Comparison of ENCODE assay signal across 11 mouse cellular contexts in genomic region chrX:58503573-58503972, GRCm38 (mm10).
DNase-seq lines count a peak whose midpoint lies in the region; ATAC-seq and TF ChIP-seq lines count a peak whose summit lies in the region.
"Had no signal": no experiment of that assay in that cellular context is flagged by ENCODE, and none has a peak within 500 bp of the region (broad histone marks: within the 10 kb centered on the region; RNA-seq: fewer than 3 reads in every experiment).

No protein-coding gene starts in this region.

- H3K4me1 ChIP-seq in forebrain, embryonic 12.5 days = no peaks in the 10 kb centered on the region
- no peaks in the 10 kb centered on the region for H3K4me1 ChIP-seq in midbrain, embryonic 16.5 days (ENCODE audit: control insufficient read depth, insufficient read depth, low read length)
- H3K4me1 ChIP-seq: kidney, embryonic 15.5 days; limb, embryonic 15.5 days had no signal

- no peaks in the 10 kb centered on the region for H3K36me3 ChIP-seq in forebrain, embryonic 12.5 days (replicated peaks)
- no peaks in the 10 kb centered on the region for H3K36me3 ChIP-seq in midbrain, embryonic 16.5 days (ENCODE audit: control insufficient read depth, insufficient read depth, low read length)
- H3K36me3 ChIP-seq: G1E; kidney, embryonic 15.5 days; limb, embryonic 15.5 days had no signal

- no peak for TF ChIP-seq CTCF in layer of hippocampus, adult 2 months (conservative IDR thresholded peaks at IDR 0.05)

- ATAC-seq in forebrain, embryonic 12.5 days (ENCODE audit: low FRiP score) = peak; percentile 46; the same call in 1 of the 2 replicates
- ATAC-seq in midbrain, embryonic 16.5 days = peak; percentile 84

- WGBS in forebrain, embryonic 12.5 days = 33% methylated on average over 1 of the region's 1 CpGs
- whole genome bisulfite sequencing in midbrain, embryonic 16.5 days = 17% methylated on average over 1 of the region's 1 CpGs

- H3K4me2 ChIP-seq in forebrain, embryonic 12.5 days = no peak overlapping the region
- no peak overlapping the region for H3K4me2 ChIP-seq in midbrain, embryonic 16.5 days (ENCODE audit: low read length)
- H3K4me2 ChIP-seq: kidney, embryonic 15.5 days; limb, embryonic 15.5 days had no signal

- H3K9ac ChIP-seq in forebrain, embryonic 12.5 days = no peak overlapping the region
- no peak overlapping the region for H3K9ac ChIP-seq in midbrain, embryonic 16.5 days (ENCODE audit: low read depth, low read length)
- H3K9ac ChIP-seq: kidney, embryonic 15.5 days; limb, embryonic 15.5 days had no signal

- H3K27me3 ChIP-seq in forebrain, embryonic 12.5 days = no peaks in the 10 kb centered on the region
- no peaks in the 10 kb centered on the region for H3K27me3 ChIP-seq in midbrain, embryonic 16.5 days (ENCODE audit: control insufficient read depth, insufficient read depth, low read depth, low read length)
- H3K27me3 ChIP-seq: kidney, embryonic 15.5 days; limb, embryonic 15.5 days had no signal

- no peak overlapping the region for H3K27ac ChIP-seq in forebrain, embryonic 12.5 days
- peak overlapping the region; percentile 55; the same call in 1 of the 2 replicates for H3K27ac ChIP-seq in layer of hippocampus, adult 2 months
- no peak overlapping the region for H3K27ac ChIP-seq in midbrain, embryonic 16.5 days (ENCODE audit: low read length)
- H3K27ac ChIP-seq: kidney, embryonic 15.5 days; limb, embryonic 15.5 days had no signal

- peak; percentile 28 for DNase-seq in embryo, embryonic 11 days
- DNase-seq in layer of hippocampus, adult 2 months (ENCODE audit: low spot score in 2 of 2) = peak; percentile 26 to 32
- no peak for DNase-seq in spleen, adult 18-20 months
- DNase-seq in heart, adult 9 months (ENCODE audit: low spot score in 2 of 2) = no peak
- no peak for DNase-seq in gastrocnemius, postnatal 4 days (ENCODE audit: low spot score in 2 of 2)
- DNase-seq: cerebellum, adult 9-10 months had no signal

- no peaks in the 10 kb centered on the region for H3K9me3 ChIP-seq in forebrain, embryonic 12.5 days
- no peaks in the 10 kb centered on the region for H3K9me3 ChIP-seq in midbrain, embryonic 16.5 days (replicated peaks; ENCODE audit: control insufficient read depth, low read length, poor library complexity, severe bottlenecking)
- H3K9me3 ChIP-seq: G1E; kidney, embryonic 15.5 days; limb, embryonic 15.5 days had no signal

- no peak overlapping the region for H3K4me3 ChIP-seq in forebrain, embryonic 12.5 days (replicated peaks)
- no peak overlapping the region for H3K4me3 ChIP-seq in layer of hippocampus, adult 2 months
- H3K4me3 ChIP-seq in midbrain, embryonic 16.5 days (ENCODE audit: low read depth, low read length) = no peak overlapping the region
- H3K4me3 ChIP-seq: kidney, embryonic 15.5 days; limb, embryonic 15.5 days had no signal

Comparison
In these comparisons a context has a peak if more than half of its experiments do, and no peak if none do; other contexts are left out.
1. DNase-seq: peak in embryo, embryonic 11 days (single experiment) and layer of hippocampus, adult 2 months (2 of 2); none in spleen, adult 18-20 months (0 of 2), heart, adult 9 months (0 of 2) and gastrocnemius, postnatal 4 days (0 of 2).